Mouse (Mus musculus): ENCODE data around the gene Ccdc116.

DNA sequence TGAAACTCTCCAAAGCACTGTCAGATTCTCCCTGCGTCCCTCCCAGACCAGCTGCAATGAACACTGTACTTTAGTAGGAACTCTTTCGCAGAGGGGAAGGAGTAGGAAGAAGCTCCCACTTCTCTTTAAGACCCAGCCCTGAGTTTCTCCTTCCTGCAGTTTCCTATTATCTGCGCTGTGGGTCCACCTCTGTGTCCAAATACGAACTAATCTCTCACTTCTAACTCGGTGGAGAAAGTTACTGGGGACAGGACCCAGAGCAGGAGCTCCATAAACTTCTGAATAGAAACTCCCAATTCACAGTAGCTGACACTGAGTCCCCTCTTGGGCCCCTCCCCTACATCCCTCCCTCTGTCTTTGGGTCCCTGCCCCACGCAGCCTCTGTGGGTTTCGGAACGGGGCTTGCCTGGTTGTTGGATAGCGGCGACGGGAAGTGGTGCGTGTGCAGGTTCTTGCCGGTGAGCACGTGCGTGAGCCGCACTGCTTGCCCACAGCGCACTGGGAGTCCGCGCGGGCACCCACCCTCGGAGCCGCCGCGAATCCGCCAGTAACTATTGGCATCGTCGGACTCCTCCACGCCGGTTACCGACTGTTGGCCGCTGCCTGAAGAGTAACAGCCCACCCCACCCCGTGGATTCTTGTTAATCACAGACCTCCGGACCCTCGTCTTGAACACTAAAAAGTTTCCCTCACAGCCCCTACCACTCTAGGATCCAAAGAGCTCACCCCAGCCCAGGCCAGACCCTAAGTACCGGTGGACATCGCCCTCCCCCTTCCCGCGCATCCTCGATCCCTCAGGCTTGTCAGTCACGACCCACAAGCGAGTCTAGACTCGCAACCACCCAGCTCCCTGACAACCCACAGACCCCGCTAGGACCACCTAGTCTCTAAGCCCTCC lies 15.6 kb downstream of the Ccdc116 start:
- TF ChIP-seq POLR2A (IDR thresholded peaks at IDR 0.05; ENCODE audit: control insufficient read depth, low read depth, low read length) (peak; percentile 55; the same call in 1 of the 2 replicates), CTCF (IDR thresholded peaks at IDR 0.05; ENCODE audit: control insufficient read depth, insufficient read depth, insufficient replicate concordance, low read depth, low read length) (peak; percentile 11; the same call in 1 of the 2 replicates)
